Mouse (Mus musculus) kidney, postnatal 25 days (tissue): ENCODE results near the gene Nploc4.

Experiments used
- DNase-seq, 2 experiments: peaks; one replicate each; pipeline ENCODE4 v3.0.0; 2021; ENCODE audit warnings: mixed read lengths in 2 of 2

Gene Nploc4

GRCm38 (mm10) chr11:120377337-120377736 lies 60.2 kb downstream of the Nploc4 start:
- DNase-seq: no peak

DNA sequence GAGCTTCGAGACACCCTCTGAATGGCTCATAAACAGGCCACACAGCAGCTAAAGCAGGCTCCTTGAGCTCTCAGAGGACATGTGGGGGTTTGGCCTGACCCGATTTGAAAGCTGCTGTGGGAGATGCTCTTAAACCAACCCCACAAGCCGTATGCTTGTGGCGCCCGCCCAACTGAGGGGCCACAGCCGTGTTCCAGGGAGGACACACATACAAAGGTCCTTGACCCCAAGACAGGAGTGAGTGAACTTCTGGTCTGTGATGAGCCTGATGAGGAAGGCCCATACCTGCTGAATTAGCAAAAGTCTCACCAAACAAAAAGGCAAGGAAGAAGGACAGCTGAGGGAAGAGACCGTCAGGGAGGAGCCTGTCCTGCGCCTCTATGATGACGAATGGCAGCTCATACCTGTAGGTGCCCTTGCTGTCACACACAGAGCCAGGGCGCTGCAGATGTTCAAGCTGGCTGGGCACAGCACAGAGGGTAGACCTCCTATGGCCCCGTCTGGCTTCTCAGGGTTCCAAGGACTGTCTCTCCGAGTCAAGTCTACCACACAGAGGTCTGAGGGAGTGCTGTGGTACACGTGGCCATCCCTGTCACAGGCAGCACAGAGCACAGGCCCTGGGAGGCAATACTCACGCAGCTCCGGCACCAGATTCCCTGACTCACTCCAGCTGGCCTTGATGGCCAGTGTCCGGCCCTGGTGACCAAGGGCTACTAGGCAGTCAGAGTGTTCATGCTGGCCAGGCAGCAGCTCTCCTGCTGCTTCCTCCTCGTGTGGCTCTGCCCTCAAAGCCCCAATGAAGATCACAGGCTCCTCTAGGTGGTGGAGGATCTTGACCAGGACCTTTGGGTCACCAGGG lies 61.0 kb downstream of the Nploc4 start:
- DNase-seq: no peak

DNA sequence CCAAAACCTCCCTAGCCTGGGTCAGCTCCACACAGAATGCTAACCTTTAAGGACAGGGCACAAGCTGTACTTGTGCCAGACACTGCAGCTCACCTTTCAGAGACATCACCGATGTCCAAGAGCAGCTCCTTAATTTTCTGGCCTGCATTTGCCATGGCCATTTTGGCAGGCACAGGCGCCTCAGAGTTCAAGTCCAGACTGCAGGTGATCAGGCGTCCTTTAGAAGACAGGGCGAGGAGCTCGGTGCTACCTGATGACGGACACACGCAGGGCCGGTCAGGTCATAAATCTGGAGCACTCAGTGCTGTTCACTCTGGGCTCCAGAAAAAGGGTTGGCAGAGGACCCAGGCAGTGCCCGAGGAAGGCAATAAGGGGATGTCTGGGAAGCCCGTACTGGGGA lies 62.2 kb downstream of the Nploc4 start:
- DNase-seq: no peak

GRCm38 (mm10) chr11:120373820-120374586 lies 63.5 kb downstream of the Nploc4 start:
- DNase-seq: peak; percentile 57 to 80

DNA sequence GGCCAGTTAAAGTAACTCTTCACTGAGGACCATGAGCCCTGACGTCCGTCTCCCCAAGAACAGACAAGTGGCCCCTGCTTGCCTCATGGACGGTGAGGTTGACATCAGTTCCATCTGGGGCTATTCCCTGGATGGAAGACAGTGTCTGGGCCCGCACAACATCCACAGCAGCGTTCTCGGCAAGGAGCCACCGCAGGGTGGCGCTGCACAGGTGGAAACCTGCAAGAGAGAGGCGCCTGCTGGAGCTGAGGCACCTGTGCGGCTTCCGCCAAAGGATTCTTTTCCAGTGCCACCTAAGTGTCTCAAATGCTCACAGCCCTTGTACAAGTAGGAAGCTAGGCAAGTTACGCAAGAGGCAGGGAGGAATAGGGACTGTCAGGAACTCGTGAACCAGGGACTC lies 64.5 kb downstream of the Nploc4 start:
- no peak for DNase-seq

DNA sequence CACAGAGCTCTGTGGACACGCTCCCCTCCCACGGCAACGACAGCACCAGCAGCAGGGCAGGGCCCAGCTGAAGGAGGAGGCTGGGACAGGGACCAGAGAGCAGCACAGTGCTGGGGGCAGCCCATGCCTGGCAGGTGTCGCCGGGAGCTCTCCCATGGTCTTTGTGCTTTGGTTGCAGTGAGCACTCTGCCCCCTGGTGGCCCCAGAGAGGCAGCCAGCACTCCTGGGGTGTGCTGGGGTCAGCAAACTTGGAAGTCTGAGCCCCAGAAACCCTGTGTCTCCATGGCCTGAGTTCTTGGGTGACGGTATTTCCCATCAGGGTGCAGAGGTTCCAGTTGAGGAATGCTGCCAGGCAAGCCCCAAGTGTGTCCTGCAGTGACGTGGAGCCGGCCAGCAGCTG lies 67.9 kb downstream of the Nploc4 start:
- peak; percentile 83 to 84 for DNase-seq

- DNase-seq: no peak
Measured at GRCm38 (mm10) chr11:120366443-120367027, 71.0 kb downstream of the Nploc4 start.

GRCm38 (mm10) chr11:120362891-120363290 lies 74.6 kb downstream of the Nploc4 start:
- no peak for DNase-seq

DNA sequence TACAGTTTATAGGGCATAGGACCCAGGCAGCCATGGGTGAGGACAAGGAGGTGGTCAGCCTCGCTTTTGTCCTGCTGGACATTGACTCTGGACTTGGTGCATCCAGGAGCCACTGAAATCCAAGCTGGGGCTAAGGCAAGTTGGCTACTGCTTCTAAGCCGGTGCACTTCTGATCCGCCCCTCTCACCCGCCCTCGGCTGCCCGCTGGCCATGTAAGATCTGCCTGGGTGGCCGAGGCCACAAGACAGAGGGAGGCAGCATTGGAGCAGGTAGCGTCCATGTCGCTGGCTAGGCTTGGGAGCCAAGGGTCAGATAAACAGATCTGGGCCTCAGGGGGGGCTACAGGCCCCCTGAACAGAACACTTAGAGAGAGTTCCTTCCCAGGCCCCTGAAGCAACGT lies 76.2 kb downstream of the Nploc4 start, which contains the start of gene Fscn2:
Gene Fscn2 (plus strand): TSS at position 240 of the 400 bp plus-strand sequence.
- no peak for DNase-seq

DNA sequence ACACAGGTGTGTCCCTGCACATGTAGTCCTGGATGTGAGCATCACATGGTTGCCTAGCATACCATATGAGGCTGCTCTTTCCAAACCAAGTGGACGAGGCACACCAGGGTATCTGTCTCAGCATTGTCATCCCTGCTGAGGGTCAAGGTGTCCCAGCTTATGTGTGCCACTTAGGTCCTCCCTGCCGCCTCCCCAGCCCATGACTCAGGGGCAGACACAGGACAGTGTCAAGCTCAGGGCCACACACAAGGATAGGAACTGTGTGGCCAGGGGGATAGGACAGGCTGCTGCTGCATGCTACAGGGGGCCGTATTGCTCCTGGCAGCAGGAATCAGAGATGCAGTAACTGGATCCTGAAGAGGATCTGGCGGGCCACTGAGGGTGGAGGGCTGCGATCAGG lies 76.8 kb downstream of the Nploc4 start:
- no peak for DNase-seq

- peak; percentile 78 to 85 for DNase-seq
Measured at GRCm38 (mm10) chr11:120360062-120360461, 77.4 kb downstream of the Nploc4 start.

DNA sequence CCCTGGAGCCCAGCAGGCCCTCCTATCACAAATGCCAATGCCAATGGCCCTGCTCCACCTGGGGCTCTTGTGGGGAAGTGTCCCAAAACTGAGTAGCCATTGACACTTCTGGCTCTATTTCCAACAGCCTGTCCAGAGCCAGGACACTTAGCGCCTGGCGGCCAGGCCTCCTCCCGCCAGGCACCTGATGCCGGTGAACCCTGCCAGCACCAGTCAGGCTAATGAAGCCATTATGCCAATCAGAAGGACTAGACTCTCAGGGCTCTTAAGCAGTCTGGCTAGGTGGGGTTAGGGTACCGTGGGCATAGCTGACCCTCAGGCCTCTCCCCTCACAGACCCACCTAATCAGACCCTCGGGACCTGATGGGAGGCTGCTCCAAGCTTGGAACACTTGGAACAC lies 78.1 kb downstream of the Nploc4 start:
- DNase-seq: no peak

DNA sequence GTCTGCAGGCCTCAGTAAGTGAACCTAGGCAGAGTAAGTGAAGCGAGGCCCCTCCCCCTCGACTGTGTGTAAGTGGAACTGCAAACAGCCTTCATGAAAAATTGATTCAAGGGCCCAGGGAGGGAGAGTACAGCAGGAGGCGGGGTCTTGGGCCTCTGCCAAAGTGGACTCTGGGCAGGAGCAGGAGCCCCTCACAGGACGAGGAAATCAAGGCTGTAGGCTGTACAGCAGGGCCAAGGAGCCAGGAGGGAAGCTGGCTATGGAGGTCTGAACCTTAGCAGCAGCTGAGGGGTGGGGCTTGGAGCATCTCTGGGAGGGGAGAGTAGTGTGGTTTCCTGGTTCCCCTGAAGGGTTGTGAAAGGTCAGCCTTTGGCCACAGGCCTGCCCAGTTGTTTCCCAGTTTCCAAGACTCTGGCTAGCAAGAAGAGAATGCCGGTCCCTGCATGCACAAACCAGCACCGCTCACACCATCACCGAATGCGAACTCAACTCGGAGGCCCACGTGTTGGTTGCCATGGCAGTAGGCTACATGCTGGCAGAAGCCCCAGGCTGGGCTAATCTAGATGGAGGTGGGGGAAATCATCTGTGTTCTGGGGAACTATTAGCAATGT lies 79.6 kb downstream of the Nploc4 start:
- DNase-seq: peak; percentile 70 to 81

DNA sequence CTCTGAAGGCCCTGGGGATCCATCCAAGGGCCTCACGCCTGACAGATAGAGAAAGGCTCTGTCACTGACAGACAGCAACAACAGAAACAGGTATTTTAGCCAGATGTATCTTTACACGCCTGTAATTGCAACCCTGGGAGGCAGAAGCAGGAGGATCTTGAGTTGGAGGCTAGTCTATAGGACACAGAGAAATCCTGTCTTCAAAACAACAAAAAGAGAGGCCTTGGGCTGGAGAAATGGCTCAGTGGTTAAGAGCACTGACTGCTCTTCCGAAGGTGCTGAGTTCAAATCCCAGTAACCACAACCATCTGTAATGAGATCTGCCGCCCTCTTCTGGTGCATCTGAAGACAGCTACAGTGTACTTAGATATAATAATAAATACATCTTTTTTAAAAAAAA lies 80.6 kb downstream of the Nploc4 start:
- no peak for DNase-seq

GRCm38 (mm10) chr11:120356319-120356840 lies 81.1 kb downstream of the Nploc4 start:
- DNase-seq: peak in 1 of 2 experiments; percentile 23

- DNase-seq: peak in 1 of 2 experiments; percentile 31
Measured at GRCm38 (mm10) chr11:120355277-120356039, 82.0 kb downstream of the Nploc4 start.

DNA sequence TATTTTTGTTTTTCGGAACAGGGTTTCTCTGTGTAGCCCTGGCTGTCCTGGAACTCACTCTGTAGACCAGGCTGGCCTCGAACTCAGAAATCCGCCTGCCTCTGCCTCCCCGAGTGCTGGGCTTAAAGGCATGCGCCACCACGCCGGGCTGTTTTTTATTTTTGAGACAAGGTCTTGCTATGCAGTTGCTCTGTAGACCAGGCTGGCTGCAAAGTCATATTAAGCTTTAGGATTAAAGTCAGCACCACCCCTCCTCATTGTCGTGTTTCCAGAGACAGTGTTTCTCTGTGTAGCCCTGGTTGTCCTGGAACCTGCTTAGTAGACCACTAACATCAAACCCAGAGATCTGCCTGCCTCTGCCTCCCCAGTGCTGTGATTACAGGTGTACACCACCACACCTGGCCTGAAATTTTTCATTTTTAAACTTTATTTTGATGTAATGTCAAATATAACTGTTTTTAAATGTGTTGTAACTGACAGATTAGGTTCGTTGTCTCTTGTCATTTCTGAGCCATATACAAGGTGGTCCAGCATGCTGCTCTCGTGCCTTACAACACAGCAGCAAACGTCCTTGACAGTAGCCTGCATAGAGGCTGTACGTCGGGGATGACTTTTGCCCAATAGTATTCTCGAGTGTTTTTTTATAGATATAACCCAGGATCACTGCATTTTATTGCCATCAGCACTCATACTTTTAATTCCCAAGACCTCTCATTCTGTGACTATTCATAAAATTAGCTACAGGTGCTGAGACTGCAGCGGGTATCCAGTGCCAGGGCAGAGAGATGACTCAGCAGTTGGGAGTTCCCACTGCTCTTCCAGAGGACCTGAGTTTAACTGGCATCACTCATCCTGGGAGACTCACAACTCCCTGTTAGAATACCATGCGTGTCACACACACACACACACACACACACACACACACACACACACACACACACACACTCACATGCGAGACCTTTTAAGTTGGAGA lies 82.9 kb downstream of the Nploc4 start:
- peak in 1 of 2 experiments; percentile 46 for DNase-seq

- peak; percentile 90 to 93 for DNase-seq
Measured at GRCm38 (mm10) chr11:120353500-120354303, 83.8 kb downstream of the Nploc4 start.

DNA sequence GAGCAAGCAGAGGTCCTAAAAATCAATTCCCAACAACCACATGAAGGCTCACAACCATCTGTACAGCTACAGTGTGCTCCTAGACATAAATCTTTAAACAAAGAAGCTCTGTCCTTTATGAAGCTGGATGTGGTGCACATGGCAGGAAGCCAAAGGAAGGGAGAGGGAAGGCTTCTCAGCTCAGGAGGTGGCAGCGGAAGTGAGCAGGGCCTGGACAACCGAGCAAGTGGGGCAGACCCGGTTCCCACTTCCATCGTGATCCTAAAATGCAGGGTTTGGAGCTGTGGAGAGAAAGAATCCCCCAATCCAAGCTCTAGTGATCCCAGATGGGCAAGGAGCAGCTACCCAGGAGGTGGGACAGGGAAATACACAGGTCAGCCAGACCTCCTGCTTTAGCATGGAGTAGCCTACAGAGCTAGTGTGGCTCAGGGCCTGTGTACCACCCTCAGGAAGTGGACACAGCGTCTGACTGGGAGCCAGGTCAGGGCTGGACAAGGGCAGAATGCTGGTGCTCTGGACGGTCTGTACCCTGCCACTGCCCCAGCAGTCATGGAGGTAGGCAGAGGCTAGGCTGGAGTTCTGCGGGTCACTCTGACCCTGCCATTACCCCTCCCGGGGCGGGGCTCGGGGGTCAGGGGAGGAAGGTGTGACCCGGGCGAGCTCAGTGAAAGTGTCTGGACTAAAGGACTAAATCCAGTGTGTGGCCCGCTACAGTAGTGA lies 84.8 kb downstream of the Nploc4 start:
- peak; percentile 58 to 79 for DNase-seq
